Mouse (Mus musculus): ENCODE measurements at regions not wholly inside any gene's neighbourhood (a gene's known extent, or its start where the extent isn't known, plus 50 kb on each side); places are given as distances from the start of the nearest gene placed in this dataset.

DNA sequence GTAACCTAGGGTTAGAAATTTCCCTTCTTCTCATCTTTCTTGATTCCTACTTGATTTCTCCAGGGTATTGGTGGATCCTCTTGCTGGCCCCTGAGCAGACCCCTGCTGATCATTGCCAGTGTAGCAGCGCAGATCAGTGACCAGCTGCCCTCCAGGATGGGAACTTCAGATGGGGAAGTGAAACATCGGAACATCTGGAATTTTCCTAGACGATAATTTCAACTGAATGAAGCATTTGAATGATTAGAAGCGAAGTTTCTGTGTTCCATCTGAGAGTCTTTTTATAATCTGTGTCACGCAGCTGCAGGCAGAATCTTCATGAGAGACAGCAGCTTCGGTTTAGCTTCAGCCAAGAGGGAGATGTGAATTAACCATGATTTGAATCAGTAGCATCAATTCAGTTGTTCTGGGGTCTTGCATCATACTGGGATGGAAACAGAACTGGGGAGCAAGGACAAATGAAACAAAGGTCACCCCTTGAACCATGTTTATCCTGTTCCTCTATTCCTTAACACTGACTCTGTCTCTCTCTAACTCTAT is 57.8 kb upstream of the Ddit4l start:
- no peak for DNase-seq

DNA sequence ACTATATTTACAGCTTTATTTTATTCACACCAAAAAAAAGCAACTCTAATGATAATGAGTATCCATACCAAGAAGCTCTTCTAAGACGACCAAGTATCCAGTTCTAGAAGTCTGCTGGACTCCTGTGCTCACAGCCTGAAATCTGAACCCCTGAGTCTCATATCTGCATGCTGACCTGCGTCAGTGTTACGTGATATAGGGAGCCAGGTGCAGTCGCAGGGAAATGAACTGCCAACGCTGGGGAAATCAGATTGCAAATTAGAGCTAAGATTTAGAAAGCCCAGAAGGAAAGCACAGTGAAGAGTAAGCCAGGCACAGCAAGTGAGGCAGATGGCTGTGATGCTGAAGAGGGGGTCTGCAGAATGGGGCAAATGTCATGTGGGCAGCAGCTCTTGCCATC is 57.1 kb upstream of the Ddit4l start:
- peak; percentile 10 for DNase-seq

- no peak for DNase-seq
Observed at GRCm38 (mm10) chr3:137568580-137569313, 52.7 kb upstream of the Ddit4l start.
